Mouse (Mus musculus): ENCODE measurements at regions not wholly inside any gene's neighbourhood (a gene's known extent, or its start where the extent isn't known, plus 50 kb on each side); places are given as distances from the start of the nearest gene placed in this dataset.

DNA sequence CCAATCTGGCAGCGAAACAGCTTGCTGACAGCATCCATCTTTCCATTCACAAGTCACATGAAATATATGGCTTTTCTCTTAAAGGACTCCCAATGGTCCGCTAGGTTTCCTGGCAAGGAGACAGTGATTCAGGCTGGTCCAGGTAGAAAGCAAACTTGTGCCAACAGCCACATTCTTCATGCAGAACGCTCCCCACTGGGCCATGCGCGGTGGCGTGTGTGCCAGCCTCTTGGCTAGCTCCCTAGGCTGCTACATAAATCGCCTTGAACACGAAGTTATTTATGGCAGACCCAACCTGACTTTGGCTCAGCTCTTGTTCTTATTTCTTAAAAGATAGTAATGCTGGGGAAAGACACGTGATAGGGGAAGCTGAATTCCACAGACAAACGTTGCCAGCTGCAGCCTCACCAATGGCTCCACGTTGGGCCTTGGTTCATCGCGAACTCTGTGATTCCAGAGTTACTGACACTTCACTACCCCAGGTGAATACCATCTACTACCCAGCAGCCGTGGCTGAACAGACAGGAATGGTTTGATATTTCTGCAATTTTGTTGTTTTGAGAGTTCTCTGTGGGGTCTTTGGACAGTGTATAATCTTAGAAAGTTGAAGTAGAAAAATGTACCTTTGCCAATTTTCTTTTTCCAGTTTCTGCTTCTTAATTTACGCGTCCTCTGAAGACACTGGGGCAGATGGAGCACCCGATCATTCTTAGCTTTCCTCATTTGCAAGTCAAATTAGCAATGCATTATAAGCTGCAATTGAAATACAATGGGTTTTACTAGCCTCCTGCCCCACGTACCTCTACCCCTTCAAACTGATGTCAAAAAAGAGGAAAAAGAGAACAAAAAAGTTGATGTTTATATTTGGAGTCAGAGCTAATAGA, 66.0 kb upstream of the Creb5 start:
- TF ChIP-seq POLR2A (IDR thresholded peaks at IDR 0.05; ENCODE audit: insufficient read depth, low read length) = no peak
- no peak for TF ChIP-seq CTCF (IDR thresholded peaks at IDR 0.05; ENCODE audit: low read depth, low read length)

All from ES-Bruce4 (cell line).